Mouse (Mus musculus) ovary, postnatal 36 days (tissue): ENCODE results near the gene Jsrp1.

Experiments
- DNase-seq: peaks from one replicate; pipeline ENCODE4 v3.0.0; 2022; ENCODE audit warnings: low spot score, mixed read lengths

Jsrp1 gene

GRCm38 (mm10) chr10:80813366-80813765 is at the start of gene Jsrp1:
Gene Jsrp1, minus strand, starts transcription at chr10:80813498.
- no peak for DNase-seq

GRCm38 (mm10) chr10:80862305-80862704 is 49.0 kb upstream of the Jsrp1 start:
- DNase-seq = no peak

- DNase-seq = no peak
Observed at GRCm38 (mm10) chr10:80858350-80858935, 45.1 kb upstream of the Jsrp1 start.

- no peak for DNase-seq
Observed at GRCm38 (mm10) chr10:80857848-80858247, 44.5 kb upstream of the Jsrp1 start.

GRCm38 (mm10) chr10:80857386-80857785 is 44.1 kb upstream of the Jsrp1 start:
- no peak for DNase-seq

- no peak for DNase-seq
Observed at GRCm38 (mm10) chr10:80856908-80857307, 43.6 kb upstream of the Jsrp1 start.

- no peak for DNase-seq
Observed at GRCm38 (mm10) chr10:80856267-80856666, 43.0 kb upstream of the Jsrp1 start.

GRCm38 (mm10) chr10:80855749-80856073 is 42.4 kb upstream of the Jsrp1 start:
- DNase-seq = peak; percentile 26

GRCm38 (mm10) chr10:80854913-80855748 is 41.8 kb upstream of the Jsrp1 start, which contains the start of the genes Lsm7 and Sppl2b:
Gene Lsm7, minus strand, starts transcription at chr10:80855209.
Gene Sppl2b, plus strand, starts transcription at chr10:80855275.
- DNase-seq = peak; percentile 98

GRCm38 (mm10) chr10:80848571-80848970 is 35.3 kb upstream of the Jsrp1 start:
- DNase-seq = peak; percentile 45

- no peak for DNase-seq
Observed at GRCm38 (mm10) chr10:80845732-80846131, 32.4 kb upstream of the Jsrp1 start.

- DNase-seq = no peak
Observed at GRCm38 (mm10) chr10:80845055-80845693, 31.9 kb upstream of the Jsrp1 start.

- no peak for DNase-seq
Observed at GRCm38 (mm10) chr10:80843931-80844547, 30.7 kb upstream of the Jsrp1 start, which contains the start of gene Lingo3. Gene Lingo3, minus strand, starts transcription at chr10:80844039.

GRCm38 (mm10) chr10:80843087-80843930 is 30.0 kb upstream of the Jsrp1 start:
- no peak for DNase-seq

GRCm38 (mm10) chr10:80842334-80842733 is 29.0 kb upstream of the Jsrp1 start:
- no peak for DNase-seq

- DNase-seq = no peak
Observed at GRCm38 (mm10) chr10:80841685-80842084, 28.4 kb upstream of the Jsrp1 start.

GRCm38 (mm10) chr10:80839848-80840247 is 26.6 kb upstream of the Jsrp1 start:
- DNase-seq = no peak

GRCm38 (mm10) chr10:80838346-80838912 is 25.1 kb upstream of the Jsrp1 start:
- no peak for DNase-seq

- no peak for DNase-seq
Observed at GRCm38 (mm10) chr10:80837827-80838226, 24.5 kb upstream of the Jsrp1 start.

- DNase-seq = no peak
Observed at GRCm38 (mm10) chr10:80836949-80837379, 23.7 kb upstream of the Jsrp1 start.

- no peak for DNase-seq
Observed at GRCm38 (mm10) chr10:80835617-80836016, 22.3 kb upstream of the Jsrp1 start.
